Mouse (Mus musculus) gastrocnemius, postnatal 4 days (tissue): ENCODE measurements at regions not wholly inside any gene's neighbourhood (a gene's known extent, or its start where the extent isn't known, plus 50 kb on each side); places are given as distances from the start of the nearest gene placed in this dataset.
A peak's percentile ranks its signal among the peaks of the same experiment; 100 is the strongest.

Source experiments
- DNase-seq, 2 experiments: peaks; one replicate each; pipeline ENCODE4 v3.0.0; 2021 to 2022; ENCODE audit warnings: low spot score in 2 of 2, mixed read lengths in 2 of 2

DNA sequence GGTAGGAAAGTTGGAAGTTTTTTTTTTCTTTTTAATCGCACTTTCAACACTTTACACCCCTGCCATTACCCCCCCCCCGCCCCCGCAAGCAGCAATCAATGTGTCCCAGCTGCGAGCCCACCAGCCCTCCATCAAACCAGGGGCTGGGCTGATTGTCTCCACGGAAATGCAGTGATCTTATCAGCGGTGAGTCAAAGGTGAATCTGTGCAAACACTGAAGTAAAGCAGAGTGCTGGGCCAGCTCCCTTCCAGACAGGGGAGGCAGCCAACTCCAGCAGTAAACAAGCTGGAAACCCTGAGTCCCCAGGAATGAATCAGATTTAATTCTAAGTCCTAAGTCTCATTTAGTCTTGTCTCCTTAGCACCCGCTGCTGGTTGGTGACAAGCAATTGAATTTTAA, 234.3 kb upstream of the Gpc5 start:
- no peak for DNase-seq

DNA sequence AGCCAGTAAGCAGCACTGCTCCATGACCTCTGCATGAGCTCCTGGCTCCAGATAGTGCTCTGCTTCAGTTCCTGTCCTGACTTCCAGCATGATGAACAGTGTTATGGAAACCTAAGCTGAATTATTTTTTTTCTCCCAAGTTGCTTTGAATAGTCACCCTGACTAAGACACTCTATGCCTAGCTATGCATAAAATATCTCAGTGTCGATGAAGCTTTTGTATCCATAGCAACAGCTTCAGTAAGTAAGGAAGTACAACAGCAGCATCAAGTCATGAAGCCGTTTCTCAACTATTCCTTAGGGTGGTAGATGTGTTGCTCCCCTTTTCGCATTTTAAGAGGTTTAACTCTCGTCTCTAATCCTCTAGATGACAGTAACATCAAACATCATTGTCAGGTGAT, 228.4 kb upstream of the Gpc5 start:
- DNase-seq = no peak

DNA sequence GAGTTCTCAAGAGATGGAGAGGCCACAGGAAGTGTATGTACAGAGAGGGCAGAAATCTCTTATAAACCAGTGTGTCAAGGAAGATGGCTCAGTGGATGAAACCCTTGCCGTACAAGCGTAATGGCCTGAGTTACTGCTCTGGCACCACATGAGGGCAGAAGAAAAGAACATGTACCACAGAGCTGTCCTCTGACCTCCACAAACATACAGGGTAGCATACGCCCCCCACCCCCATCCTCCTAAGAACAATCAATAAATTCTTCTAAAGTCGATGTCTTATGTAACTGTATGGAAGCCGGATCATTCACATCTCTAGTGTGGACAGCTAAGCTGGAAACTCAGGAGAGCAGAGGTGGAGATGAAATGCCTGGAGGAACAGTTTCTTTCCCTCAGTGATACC, 227.9 kb upstream of the Gpc5 start:
- no peak for DNase-seq

DNA sequence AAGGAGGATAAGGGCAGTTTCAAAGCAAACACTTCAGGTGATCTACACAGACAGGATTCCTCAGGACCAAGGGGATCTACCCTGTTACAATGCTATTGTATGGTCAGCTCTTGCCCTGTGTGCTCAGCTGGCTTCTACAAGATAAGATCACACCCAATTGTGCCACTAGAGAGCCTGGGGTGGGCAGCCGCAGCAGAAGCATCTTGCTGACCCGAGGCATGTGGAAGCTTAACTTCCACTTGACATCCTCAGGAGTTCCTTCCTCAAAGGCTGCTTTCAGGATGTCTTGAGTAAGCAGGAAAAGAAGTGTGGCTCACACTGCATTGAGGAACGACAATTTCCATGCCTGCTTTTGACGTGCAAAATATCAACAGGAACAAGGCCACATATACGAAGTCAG, 222.8 kb upstream of the Gpc5 start:
- no peak for DNase-seq

DNA sequence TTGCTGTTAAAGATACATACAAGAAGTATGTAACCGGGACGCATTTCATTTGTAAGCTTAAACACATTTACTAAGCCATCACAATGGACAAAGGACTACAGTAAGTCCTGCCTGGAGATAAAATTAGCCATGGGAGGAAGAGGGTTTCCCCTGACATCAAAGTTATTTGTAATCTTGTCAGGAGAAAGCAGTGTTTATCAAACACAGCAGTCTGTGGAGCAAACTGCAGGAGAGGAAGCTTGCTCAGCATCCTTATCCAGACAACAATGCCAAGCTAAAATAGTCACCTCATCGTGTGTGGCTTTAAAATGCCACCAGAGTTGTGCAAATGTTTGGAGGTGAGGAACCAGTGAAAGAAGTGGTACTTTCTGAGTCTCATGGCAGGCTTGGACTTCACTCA, 216.9 kb upstream of the Gpc5 start:
- DNase-seq = no peak

DNA sequence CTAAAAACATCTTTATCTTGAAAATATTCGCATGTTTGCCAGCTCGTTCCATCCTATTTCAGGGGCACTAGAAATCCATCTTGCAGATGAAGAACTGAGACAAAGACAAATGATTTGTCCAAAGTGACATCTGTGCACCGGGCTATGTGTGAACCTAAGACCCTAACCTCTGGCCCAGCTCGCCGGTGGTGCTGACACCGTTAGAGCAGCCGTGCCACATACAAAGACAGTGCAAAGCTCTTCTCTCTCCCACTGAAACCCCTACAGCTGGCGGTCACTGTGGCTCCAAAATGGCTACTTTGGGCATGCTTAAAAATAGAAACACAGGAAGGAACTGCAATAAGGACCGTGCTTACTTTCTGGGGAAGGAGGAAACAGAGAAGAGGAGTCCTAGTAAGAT, 215.6 kb upstream of the Gpc5 start:
- DNase-seq = no peak

DNA sequence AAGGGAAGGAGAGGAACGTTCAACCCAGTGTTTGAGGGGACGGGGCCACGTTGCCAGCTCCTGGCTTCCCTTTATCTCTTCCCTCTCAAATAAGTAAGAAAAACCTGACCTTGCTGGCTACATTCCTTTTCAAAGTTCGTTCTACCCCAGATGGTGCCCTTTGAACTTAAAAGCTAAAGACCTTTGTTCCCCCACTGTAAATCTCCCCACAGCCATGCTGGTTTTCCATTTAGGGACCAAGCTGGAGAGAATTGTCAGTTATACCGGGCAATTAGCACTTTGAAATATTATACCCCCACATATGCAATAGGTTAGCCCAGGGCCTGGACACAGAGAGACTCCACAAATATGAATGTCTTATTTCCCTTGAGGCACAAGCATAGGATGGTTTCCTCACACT, 214.5 kb upstream of the Gpc5 start:
- no peak for DNase-seq

DNA sequence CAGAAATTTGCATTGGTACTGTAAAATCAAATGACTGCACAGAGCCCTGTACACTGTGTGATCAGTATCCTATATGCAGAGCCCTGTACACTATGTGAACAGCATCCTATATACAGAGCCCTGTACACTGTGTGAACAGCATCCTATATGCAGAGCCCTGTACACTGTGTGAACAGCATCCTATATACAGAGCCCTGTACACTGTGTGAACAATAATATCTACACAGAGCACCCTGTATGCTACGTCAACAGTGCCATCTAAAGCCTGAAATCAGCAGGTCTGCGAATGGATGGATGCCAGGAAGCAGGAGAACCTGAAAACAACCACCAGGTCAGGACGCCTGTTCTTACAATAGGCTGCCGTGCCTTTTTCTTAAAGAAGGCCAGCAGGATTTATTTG, 211.7 kb upstream of the Gpc5 start:
- DNase-seq = no peak

DNA sequence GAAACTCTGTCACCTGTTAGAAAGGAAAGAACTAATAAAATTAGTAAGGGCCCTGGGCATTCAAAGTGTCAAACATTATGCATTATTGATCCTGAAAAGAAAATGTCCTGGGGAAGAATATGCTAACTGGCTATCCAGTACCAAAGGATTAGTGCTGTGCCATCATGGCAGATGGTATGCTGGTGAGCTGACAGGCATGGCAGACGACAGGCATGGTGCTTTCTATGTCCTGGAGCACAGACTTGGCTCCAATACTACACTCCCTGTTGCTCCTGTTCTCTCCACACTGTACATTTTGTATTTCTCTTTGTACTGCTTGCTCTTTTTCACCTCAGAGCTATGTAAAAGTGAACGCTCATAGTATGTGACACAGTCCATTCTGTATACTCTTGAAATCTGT, 187.9 kb upstream of the Gpc5 start:
- DNase-seq = no peak

DNA sequence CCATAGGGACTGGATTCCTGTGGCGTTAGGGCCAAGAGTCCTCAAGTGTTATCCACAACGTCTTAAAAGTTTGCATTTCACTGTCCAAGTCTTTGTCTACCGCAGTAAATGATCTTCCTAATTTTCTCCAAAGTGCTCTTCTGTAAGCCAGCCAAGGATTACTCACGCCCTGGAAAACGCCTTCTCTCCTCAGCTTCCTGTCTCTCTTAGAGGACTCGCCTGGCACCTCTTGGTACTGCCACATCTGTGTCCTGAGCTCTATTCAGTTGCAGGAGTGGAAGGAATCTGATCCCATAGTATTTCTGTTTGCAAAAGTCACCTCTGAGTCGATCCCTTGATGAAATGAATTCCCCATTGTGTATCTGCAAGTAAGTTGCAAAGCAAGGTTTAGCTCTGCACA, 179.7 kb upstream of the Gpc5 start:
- no peak for DNase-seq

DNA sequence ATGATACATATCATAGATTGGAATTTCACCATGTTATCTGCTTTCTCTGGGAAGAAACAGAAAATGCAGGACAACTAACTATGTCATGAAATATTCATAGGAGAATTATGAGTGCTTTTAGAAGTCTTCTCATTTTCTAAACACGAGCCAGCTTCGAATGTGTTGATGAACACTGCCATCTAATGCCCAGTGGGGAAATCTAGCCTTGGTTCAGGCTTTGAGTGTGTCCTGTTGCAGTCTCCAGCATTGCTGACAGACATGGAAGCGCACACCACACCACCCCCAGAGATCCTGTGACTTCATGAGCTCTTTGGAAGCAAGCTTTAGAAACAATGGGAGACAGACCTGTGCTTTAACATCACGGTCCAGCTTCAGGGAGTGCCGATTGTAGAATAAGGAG, 178.8 kb upstream of the Gpc5 start:
- DNase-seq = no peak

DNA sequence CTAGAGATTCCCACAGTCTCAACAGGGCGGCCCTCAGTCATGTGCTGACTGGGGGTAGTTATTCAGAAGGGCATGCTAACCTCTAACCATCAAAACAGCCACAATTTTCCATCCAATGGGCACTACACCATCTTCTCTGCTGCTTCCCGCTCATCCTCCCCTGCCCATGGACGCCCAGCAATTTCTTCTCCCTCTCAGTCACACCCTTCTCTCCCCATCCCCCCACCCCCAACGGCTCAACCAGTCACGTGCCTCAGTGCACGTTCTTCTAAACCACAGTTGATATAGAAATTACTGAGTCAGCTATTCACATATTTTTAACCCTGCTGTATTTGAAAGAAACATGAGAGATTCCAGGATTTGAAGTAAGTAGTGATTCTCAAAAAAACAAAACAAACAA, 146.3 kb upstream of the Gpc5 start:
- no peak for DNase-seq

DNA sequence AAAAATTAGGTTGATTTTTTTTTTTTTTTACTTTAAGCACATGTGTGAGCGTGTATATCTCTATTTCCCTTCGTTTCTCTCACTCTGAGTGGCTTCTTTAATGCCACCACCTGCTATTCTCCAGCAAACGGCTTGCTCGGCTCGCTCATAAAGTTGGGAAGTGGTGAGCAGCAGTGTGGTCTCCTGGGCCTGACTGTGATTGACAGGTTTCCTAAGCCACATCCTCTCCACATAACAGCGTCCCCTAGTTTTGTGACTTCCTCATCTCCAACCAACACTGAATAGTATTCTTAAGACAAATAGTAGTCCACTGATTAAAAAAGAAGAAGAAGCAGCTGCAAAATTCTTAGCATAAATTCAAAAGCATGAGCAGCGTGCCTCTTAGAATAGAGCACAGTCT, 145.7 kb upstream of the Gpc5 start:
- no peak for DNase-seq

DNA sequence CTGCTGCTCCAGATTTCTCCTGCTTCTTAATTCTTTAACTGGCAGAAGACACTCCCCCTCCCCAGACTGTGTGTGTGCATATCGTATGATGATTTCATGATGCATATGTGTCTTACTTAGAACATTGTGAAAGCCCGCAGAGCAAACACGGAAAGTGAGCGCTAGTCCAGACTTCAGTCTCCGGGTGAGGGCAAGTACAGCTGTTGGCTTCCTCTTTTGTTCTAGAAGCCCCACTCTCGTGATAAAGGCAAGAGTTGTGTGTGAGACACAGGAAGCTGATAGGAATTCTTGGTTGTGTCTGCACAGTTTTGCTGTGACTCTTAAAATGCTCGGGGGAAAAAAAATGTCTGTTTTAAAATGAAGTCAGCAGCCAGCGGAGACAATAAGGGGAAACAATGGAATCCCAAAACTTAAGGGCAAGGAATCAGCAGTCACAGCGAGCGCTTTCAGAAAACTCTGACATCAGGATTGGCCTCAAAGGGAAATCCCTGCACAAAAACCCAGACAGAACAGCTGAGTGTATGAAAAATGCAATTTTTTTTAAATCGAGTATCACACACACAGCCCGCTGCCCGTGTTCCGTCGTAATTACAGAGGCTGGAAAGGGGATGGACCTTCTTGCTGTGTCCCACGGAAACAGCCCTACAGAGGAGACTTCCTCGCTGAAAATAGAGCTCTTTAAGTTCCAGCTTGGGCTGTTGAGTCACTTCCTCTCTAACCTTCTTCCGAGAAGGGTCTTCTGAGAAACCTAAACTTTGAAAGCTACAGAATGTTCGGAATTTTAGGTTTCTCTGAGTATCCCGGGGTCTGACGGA, 143.5 kb upstream of the Gpc5 start:
- peak in 1 of 2 experiments; percentile 22 for DNase-seq

DNA sequence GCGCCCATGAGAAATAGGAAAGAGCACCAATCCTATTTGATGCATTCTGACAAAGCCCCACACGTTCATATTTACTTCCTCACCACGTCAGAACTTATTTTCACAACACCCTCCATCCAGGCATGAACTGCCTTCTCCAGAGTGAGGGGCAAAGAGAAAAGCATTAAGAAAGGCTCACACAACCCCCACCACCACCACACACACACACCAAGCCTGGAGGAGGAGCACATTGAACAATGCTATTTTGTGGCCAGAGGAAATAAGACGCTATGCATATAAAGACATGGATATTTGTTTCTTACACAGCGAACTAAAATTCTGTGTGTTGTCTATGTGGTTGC, 142.9 kb upstream of the Gpc5 start:
- DNase-seq = no peak

DNA sequence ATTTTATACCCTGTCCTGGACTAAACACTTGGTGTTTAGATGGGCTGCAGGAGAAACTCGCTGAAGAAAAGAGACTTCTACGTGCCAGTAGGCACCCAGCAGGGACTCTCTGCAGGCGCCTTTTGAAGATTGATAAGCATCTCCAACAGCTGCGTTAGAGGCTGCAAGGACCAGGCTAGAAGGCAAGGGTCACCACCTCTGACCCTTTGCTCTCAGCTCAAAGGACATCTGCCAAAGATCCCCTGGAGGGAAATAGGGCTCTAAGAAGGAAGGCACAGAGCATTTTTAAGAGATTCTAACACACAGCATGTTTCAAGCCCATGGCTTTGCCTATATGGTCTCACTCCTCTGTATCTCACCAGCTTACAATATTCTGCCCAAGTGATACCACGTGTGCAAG, 139.7 kb upstream of the Gpc5 start:
- no peak for DNase-seq

DNA sequence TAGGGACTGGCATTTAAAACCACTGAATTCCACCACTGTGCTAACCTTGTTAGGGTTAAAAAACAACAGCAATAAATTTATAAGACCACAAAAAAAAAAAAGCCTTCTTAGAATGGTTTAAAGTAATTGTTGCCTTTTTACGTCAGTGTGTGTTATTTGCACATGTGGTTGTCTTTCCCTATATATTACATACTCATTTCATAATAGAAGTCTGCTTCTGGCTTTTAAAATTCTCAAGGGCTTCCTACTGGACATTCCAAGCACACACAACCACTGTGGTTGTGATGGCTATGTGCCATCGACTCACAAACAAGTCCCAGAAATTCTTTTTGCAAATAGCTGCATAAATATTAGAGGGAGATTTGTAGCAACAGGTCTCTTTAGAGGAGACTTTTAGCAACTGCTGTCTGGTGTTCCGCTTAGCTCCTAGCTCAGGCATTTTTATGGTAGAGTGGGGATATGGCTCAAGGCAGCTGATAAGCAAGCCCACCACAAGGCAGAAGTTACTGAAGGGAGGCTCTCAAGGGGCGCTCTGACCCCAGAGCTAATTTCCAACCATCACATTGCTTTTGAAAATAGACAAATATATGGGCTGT, 138.8 kb upstream of the Gpc5 start:
- no peak for DNase-seq

DNA sequence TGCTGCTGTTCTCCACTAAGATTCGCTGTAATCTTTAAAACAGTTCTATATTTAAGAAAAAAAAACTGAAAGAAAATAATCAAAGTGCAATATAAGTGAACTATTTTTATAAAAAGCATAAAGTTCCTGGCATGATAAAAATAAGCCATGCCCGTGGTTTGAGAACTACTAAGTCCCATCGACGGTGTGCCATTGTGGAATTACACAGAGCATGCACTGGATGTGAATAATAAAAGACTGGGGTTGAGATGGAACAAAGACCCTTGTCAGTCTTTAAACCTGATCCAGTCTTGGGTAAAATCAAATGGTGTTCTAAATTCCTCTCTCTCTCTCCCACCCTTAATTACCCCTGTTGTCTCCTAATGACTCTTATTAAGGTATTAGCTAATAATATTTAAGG, 137.7 kb upstream of the Gpc5 start:
- no peak for DNase-seq

DNA sequence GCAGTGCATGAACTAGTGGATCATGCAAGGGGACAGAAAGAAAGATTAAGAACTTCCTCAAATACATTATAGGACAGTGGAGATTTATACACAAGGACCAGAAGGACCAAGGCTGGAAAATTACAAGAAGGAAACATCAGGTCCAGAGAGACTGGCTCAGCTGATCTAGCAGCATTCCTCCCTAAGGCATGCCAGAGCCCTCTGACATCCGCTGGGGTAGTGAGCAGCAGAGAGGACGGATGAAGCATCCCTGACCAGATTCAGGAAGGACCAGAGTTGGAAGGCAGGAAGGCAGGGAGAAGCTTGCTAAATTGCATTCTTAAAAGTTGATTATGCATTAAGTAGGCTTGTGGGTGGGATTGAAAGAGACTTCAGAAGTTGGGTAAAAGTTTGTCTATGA, 136.4 kb upstream of the Gpc5 start:
- DNase-seq = no peak

DNA sequence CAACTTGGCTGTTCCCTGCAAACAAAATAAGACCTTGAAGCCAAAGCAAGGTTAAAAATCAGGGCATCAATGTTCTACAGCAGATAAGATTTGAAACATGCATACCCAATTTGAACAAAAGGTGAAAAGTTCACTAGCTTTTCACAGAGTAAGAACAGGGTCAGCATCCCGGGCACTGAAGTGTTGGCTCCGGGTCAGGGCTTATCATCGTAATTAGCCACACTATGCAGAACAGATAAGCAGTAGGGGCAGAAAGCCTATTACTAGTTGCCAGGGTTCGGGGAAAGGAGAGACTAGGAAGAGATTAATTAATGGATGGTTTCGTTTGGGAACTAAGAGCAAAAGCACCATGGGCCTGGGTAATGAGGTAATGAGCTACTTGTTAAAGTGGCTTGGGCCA, 131.7 kb upstream of the Gpc5 start:
- no peak for DNase-seq

DNA sequence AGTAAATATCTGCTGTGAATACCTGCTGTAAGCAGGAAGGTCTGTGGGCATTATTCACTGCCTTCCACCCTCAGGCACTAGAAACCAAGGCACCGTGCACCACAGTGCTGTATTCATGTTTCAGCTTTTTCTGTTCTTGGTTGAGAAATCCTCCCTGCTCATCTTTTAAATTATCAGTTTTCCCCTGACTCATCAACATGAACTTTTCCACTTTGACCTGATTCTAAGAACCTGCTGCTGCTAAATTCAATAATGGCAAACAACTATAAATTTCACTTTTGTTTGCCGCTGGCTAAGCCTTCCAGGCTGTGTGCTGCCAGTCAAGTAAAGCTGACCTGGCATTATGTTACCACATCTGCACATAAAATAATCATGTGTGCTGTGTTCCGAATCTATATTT, 126.1 kb upstream of the Gpc5 start:
- DNase-seq = no peak

DNA sequence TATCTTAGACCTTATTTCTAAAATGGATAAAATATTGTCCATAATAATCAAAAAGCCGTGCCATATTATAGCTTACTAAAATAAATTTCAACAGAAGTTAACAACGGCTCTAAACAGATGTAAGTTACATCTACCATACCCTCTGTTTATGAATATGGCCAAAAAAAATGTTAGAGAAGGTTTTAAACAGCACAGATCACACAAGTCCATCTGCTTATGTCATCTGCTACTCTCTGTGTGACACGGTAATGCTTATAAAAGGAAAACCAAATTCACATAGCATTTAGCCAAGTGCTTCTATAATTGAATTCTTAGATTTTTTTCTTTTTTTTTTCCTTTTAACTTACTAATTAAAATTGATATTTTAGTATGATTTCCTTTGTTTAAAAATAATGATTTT, 123.0 kb upstream of the Gpc5 start:
- no peak for DNase-seq

DNA sequence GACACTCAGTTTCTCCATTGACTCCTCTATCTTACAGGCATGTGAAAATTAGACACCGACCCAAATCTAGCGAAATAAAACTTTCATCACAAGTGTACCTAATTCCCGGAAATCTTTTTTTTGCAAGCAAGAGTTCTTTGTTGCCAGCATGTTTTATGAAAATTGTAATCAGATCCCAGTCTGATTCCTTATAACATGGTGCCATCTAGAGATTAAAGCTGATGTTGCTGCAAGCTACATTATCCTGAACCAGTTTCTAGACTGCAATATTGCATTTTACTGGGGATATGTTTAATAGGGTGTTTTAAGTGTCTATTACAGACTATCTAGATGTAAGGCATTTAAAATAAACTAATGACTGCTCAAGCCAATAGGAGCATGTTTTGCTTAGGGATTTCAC, 110.9 kb upstream of the Gpc5 start:
- no peak for DNase-seq

DNA sequence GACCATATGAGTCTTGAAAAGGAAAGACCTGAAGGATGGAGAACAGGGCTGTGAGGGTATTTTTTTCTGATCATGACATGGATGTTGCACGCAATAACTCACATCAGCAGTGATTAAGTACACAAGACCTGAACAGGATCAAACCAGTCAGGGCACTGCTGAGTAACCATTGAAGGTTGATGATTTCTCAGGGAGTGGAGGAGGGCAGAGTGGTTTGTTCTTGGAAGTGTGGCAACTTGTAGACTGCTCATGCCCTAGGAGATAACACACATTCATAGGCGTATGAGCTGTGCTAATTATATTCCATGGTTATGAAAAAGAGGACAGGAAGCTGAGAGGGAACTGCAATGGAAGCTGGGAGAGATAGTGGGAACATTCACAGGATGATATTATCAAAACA, 88.8 kb upstream of the Gpc5 start:
- no peak for DNase-seq
